Mouse (Mus musculus): ENCODE measurements around the gene Sesn3. TPM values are rescaled to one million over a fixed set of nuclear protein-coding genes. Genes with fewer than 3 reads are reported as not detected.

Sesn3 gene
- total and polyA plus RNA-seq, 3 experiments = 1.5 to 6.0 TPM; not detected in 1

GRCm38 (mm10) chr9:14364719-14365118 is 89.9 kb downstream of the Sesn3 start:
- no peaks in the 10 kb centered on the region for H3K9me3 ChIP-seq (replicated peaks; ENCODE audit: insufficient read depth, low read length)
- DNase-seq (ENCODE audit: low read depth, low spot score) = no peak
- H3K36me3 ChIP-seq (ENCODE audit: control insufficient read depth in 1 of 2, insufficient read depth in 2 of 2, low read length in 2 of 2) = peaks cover 0 to 59% of the 10 kb centered on the region in 2 experiments; a peak in 2 of 4 replicates
- no peaks in the 10 kb centered on the region for H3K79me2 ChIP-seq (ENCODE audit: control insufficient read depth, insufficient read depth, low read length, poor library complexity)
- TF ChIP-seq POLR2AphosphoS5 (IDR thresholded peaks at IDR 0.05; ENCODE audit: borderline replicate concordance, low read depth, low read length) = no peak
- TF ChIP-seq TBP (IDR thresholded peaks at IDR 0.05; ENCODE audit: low read depth, low read length) = no peak
- peak; percentile 50; the same call in 1 of the 2 replicates for TF ChIP-seq CHD1 (IDR thresholded peaks at IDR 0.05; ENCODE audit: low read depth, low read length)
- TF ChIP-seq BHLHE40 (IDR thresholded peaks at IDR 0.05; ENCODE audit: borderline replicate concordance, low read depth, low read length) = no peak
- no peak for TF ChIP-seq USF2 (IDR thresholded peaks at IDR 0.05; ENCODE audit: borderline replicate concordance in 1 of 2, insufficient read depth in 1 of 2, low read depth in 1 of 2, low read length in 2 of 2)
- peak; percentile 59; the same call in 1 of the 2 replicates for TF ChIP-seq GATA1 (IDR thresholded peaks at IDR 0.05; ENCODE audit: low read depth, low read length)
- TF ChIP-seq EP300 (IDR thresholded peaks at IDR 0.05; ENCODE audit: low read depth in 1 of 2, low read length in 2 of 2) = peak; percentile 28 to 64; a peak in 3 of 4 replicates
- TF ChIP-seq HCFC1 (IDR thresholded peaks at IDR 0.05; ENCODE audit: low read depth, low read length) = peak; percentile 37; the same call in 1 of the 2 replicates
- TF ChIP-seq RCOR1 (IDR thresholded peaks at IDR 0.05; ENCODE audit: low read depth, low read length) = peak; percentile 38; the same call in 1 of the 2 replicates
- no peak for TF ChIP-seq POLR2AphosphoS2 (IDR thresholded peaks at IDR 0.05; ENCODE audit: low read length)
- peak; percentile 20; the same call in 1 of the 2 replicates for TF ChIP-seq ETS1 (IDR thresholded peaks at IDR 0.05; ENCODE audit: low read depth, low read length)
- TF ChIP-seq ELF1 (IDR thresholded peaks at IDR 0.05; ENCODE audit: low read depth, low read length) = no peak
- no peak overlapping the region; the same call in 1 of the 2 replicates for H3K9ac ChIP-seq (ENCODE audit: control insufficient read depth, low read depth, low read length, poor library complexity, severe bottlenecking)
- peak overlapping the region; percentile 57 for H3K27ac ChIP-seq (ENCODE audit: control insufficient read depth, low read depth, low read length)
- no peaks in the 10 kb centered on the region for H3K27me3 ChIP-seq (ENCODE audit: control insufficient read depth in 1 of 2, insufficient read depth in 2 of 2, low read length in 2 of 2)
- peaks cover 48 to 58% of the 10 kb centered on the region in 2 experiments for H3K4me1 ChIP-seq (ENCODE audit: control insufficient read depth in 1 of 2, insufficient read depth in 2 of 2, low read length in 2 of 2)
- H3K4me3 ChIP-seq (ENCODE audit: control insufficient read depth in 1 of 2, insufficient read depth in 1 of 2, low read depth in 2 of 2, low read length in 2 of 2) = no peak overlapping the region

GRCm38 (mm10) chr9:14365481-14366125 is 90.7 kb downstream of the Sesn3 start:
- Histone ChIP-seq H3K27ac (ENCODE audit: control insufficient read depth, low read depth, low read length) (peak overlapping the region; percentile 57), H3K79me2 (ENCODE audit: control insufficient read depth, insufficient read depth, low read length, poor library complexity) (no peaks in the 10 kb centered on the region), H3K27me3 (ENCODE audit: control insufficient read depth in 1 of 2, insufficient read depth in 2 of 2, low read length in 2 of 2) (no peaks in the 10 kb centered on the region), H3K9ac (ENCODE audit: control insufficient read depth, low read depth, low read length, poor library complexity, severe bottlenecking) (peak overlapping the region; percentile 8; the same call in 1 of the 2 replicates), H3K4me3 (ENCODE audit: control insufficient read depth in 1 of 2, insufficient read depth in 1 of 2, low read depth in 2 of 2, low read length in 2 of 2) (no peak overlapping the region), H3K36me3 (ENCODE audit: control insufficient read depth in 1 of 2, insufficient read depth in 2 of 2, low read length in 2 of 2) (peaks cover 0 to 67% of the 10 kb centered on the region in 2 experiments; a peak in 2 of 4 replicates), H3K9me3 (replicated peaks; ENCODE audit: insufficient read depth, low read length) (no peaks in the 10 kb centered on the region), H3K4me1 (ENCODE audit: control insufficient read depth in 1 of 2, insufficient read depth in 2 of 2, low read length in 2 of 2) (peaks cover 57 to 65% of the 10 kb centered on the region in 2 experiments)
- DNase-seq (ENCODE audit: low read depth, low spot score) = peak; percentile 69
- TF ChIP-seq TBP (IDR thresholded peaks at IDR 0.05; ENCODE audit: low read depth, low read length) (peak; percentile 14; the same call in 1 of the 2 replicates), HCFC1 (IDR thresholded peaks at IDR 0.05; ENCODE audit: low read depth, low read length) (no peak), EP300 (IDR thresholded peaks at IDR 0.05; ENCODE audit: low read depth in 1 of 2, low read length in 2 of 2) (peak; percentile 13 to 68; a peak in 2 of 4 replicates), ETS1 (IDR thresholded peaks at IDR 0.05; ENCODE audit: low read depth, low read length) (peak; percentile 35)

Data from MEL (cell line).